Mouse (Mus musculus): Measurements from ENCODE around the gene Arsk. TPM values are rescaled to one million over a fixed set of nuclear protein-coding genes. Genes with fewer than 3 reads are reported as not detected.

Gene Arsk
- 3.3 and 4.3 TPM in 2 replicates for total RNA-seq (2012; rRNA removed)
- polyA plus RNA-seq (2012; ENCODE audit: insufficient read depth in 1 of 2, insufficient read length in 2 of 2, low read depth in 1 of 2, low replicate concordance in 2 of 2, missing spikeins in 1 of 2): 1 to 10 TPM in 1 of 2 experiments, not detected in 1; 2.7 TPM

GRCm38 (mm10) chr13:76098493-76099303 lies at the start of gene Arsk, which contains the start of gene Ttc37:
Arsk (minus strand) TSS chr13:76098660.
Ttc37 (plus strand) TSS chr13:76098734.
- Histone ChIP-seq H3K27ac (ENCODE audit: control insufficient read depth, low read depth, low read length) (peak within 1 kb of the TSS; percentile 78), H3K4me1 (ENCODE audit: control insufficient read depth in 1 of 2, insufficient read depth in 2 of 2, low read length in 2 of 2) (peaks cover 10 to 11% of the 10 kb centered on the region in 2 experiments; a peak in 3 of 4 replicates), H3K27me3 (ENCODE audit: control insufficient read depth in 1 of 2, insufficient read depth in 2 of 2, low read length in 2 of 2) (no peaks in the 10 kb centered on the region), H3K9me3 (replicated peaks; ENCODE audit: insufficient read depth, low read length) (no peaks in the 10 kb centered on the region), H3K36me3 (ENCODE audit: control insufficient read depth in 1 of 2, insufficient read depth in 2 of 2, low read length in 2 of 2) (peaks cover 0 to 16% of the 10 kb centered on the region in 2 experiments; a peak in 2 of 4 replicates), H3K79me2 (ENCODE audit: control insufficient read depth, insufficient read depth, low read length, poor library complexity) (peaks cover 7% of the 10 kb centered on the region; the same call in 1 of the 2 replicates), H3K9ac (ENCODE audit: control insufficient read depth, low read depth, low read length, poor library complexity, severe bottlenecking) (peak within 1 kb of the TSS; percentile 77), H3K4me3 (ENCODE audit: control insufficient read depth in 1 of 2, insufficient read depth in 1 of 2, low read depth in 2 of 2, low read length in 2 of 2) (peak within 1 kb of the TSS; percentile 72 to 94)
- DNase-seq (ENCODE audit: low read depth, low spot score): peak; percentile 98
- TF ChIP-seq MYC (IDR thresholded peaks at IDR 0.05; ENCODE audit: low read depth, low read length): peak; percentile 68
- TF ChIP-seq NELFE (IDR thresholded peaks at IDR 0.05; ENCODE audit: low read depth, low read length): peak; percentile 81
- TF ChIP-seq POLR2A (IDR thresholded peaks at IDR 0.05; ENCODE audit: control insufficient read depth in 1 of 2, insufficient read depth in 1 of 2, low read depth in 1 of 2, low read length in 2 of 2, poor library complexity in 1 of 2): peak; percentile 39 to 83; a peak in 3 of 4 replicates
- TF ChIP-seq ELF1 (IDR thresholded peaks at IDR 0.05; ENCODE audit: low read depth, low read length): peak; percentile 73
- TF ChIP-seq KAT2A (conservative IDR thresholded peaks at IDR 0.05; ENCODE audit: low read depth, low read length): peak; percentile 98
- TF ChIP-seq TCF12 (IDR thresholded peaks at IDR 0.05; ENCODE audit: low read depth, low read length): peak; percentile 33; the same call in 1 of the 2 replicates
- 0 out of 2 replicates have a peak, but pooled peaks have one; percentile 67 for TF ChIP-seq POLR2AphosphoS2 (IDR thresholded peaks at IDR 0.05; ENCODE audit: low read length)
- no peak for TF ChIP-seq POLR2AphosphoS5 (IDR thresholded peaks at IDR 0.05; ENCODE audit: borderline replicate concordance, low read depth, low read length)
- peak; percentile 99 for TF ChIP-seq HCFC1 (IDR thresholded peaks at IDR 0.05; ENCODE audit: low read depth, low read length)
- peak; percentile 89 for TF ChIP-seq MXI1 (IDR thresholded peaks at IDR 0.05; ENCODE audit: low read depth, low read length)
- TF ChIP-seq MYB (IDR thresholded peaks at IDR 0.05; ENCODE audit: low read depth, low read length): no peak
- 0 out of 2 replicates have a peak, but pooled peaks have one; percentile 41 for TF ChIP-seq USF1 (IDR thresholded peaks at IDR 0.05; ENCODE audit: low read depth, low read length)
- no peak for TF ChIP-seq MAX (IDR thresholded peaks at IDR 0.05; ENCODE audit: low read length)
- TF ChIP-seq CHD1 (IDR thresholded peaks at IDR 0.05; ENCODE audit: low read depth, low read length): no peak
- no peak for TF ChIP-seq USF2 (IDR thresholded peaks at IDR 0.05; ENCODE audit: borderline replicate concordance in 1 of 2, insufficient read depth in 1 of 2, low read depth in 1 of 2, low read length in 2 of 2)
- TF ChIP-seq ZMIZ1 (IDR thresholded peaks at IDR 0.05; ENCODE audit: low read depth, low read length): peak; percentile 45; the same call in 1 of the 2 replicates
- TF ChIP-seq NRF1 (IDR thresholded peaks at IDR 0.05; ENCODE audit: insufficient read depth, low read depth, low read length, poor library complexity, severe bottlenecking): peak; percentile 92
- peak; percentile 78 for TF ChIP-seq TBP (IDR thresholded peaks at IDR 0.05; ENCODE audit: low read depth, low read length)
- no peak for TF ChIP-seq GATA1 (IDR thresholded peaks at IDR 0.05; ENCODE audit: low read depth, low read length)
- peak; percentile 99 for TF ChIP-seq SIN3A (IDR thresholded peaks at IDR 0.05; ENCODE audit: low read length)

Measured in MEL (cell line).